Mouse (Mus musculus) gastrocnemius, adult 2 months (tissue): ENCODE measurements around the gene Tmcc1. TPM values are rescaled to one million over a fixed set of nuclear protein-coding genes. Genes with fewer than 3 reads are reported as not detected.
A peak's percentile ranks its signal among the peaks of the same experiment; 100 is the strongest.

Source experiments
- DNase-seq: peaks from one replicate; pipeline ENCODE4 v3.0.0; 2022
- H3K27ac ChIP-seq: fragments of 200-600 bp; 2 replicates; pipeline ENCODE4 v1.8.1; 2022; ENCODE audit warnings: mild to moderate bottlenecking
- H3K4me3 ChIP-seq: fragments of 200-600 bp; 2 replicates; pipeline ENCODE4 v1.8.1; 2022; ENCODE audit warnings: mild to moderate bottlenecking, moderate library complexity
- CTCF ChIP-seq: fragments of 200-600 bp; IDR thresholded peaks from 2 replicates; pipeline ENCODE4 v1.8.1; 2022; ENCODE audit warnings: antibody characterized with exemption, mild to moderate bottlenecking, moderate library complexity
- intact Hi-C: fragments of 180-260 bp; cut with DNase I; formaldehyde crosslinking; loops from one replicate; pipeline ENCODE4 v1.15.1; 2025
- total RNA-seq, 2 experiments: library from RNA; stranded (reverse); gene quantifications; 2 replicates each; pipeline ENCODE4 v1.2.3; 2021

The Tmcc1 gene
- total RNA-seq, 2 experiments from 2014 or later, result 45.9 to 59.9 TPM

DNA sequence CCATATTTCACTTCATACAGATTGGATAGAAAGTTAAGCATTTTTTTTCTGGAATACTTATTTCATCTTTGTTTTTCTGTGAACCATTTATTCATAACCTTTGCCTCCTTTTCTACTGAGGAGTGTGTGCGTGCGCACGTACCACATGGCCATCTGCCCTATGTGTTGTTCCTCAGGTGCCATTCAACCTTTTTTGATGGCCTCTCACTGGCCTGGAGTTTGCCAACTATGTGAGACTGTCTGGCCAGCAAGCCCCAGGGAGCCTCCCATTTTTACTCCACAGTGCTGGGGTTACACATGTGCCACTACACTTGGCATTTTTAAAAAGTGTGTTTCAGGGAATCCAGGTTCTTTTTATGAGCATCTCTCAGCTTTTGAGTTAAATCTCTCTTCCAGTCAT lies 177.4 kb downstream of the Tmcc1 start:
- Histone ChIP-seq H3K4me3 (no peak overlapping the region), H3K27ac (peak overlapping the region; percentile 24; the same call in 1 of the 2 replicates)
- DNase-seq, result no peak
- TF ChIP-seq CTCF, result no peak
- intact Hi-C loops, result no loop called here

DNA sequence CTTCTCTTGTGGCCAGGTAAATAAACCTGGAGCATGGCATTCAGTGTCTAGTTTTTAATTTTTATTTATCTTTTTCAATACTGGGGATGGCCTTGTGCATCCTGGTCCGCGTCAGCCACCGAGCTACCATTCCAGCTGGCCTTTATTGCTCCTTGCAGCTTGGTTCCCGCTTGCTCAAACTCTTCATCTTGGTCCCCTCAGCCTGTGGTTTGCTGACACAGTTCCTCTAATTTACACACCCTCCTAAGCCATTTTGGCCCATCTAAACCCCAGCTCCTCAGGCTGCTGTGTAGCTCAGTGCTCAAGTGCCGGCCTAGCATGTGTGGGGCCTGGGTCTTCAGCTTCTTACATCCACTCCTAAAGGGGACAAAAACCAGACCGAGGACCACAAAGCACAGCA lies 179.2 kb downstream of the Tmcc1 start:
- intact Hi-C loops, result no loop called here
- H3K27ac ChIP-seq, result no peak overlapping the region
- H3K4me3 ChIP-seq, result no peak overlapping the region
- DNase-seq, result no peak
- TF ChIP-seq CTCF, result no peak

DNA sequence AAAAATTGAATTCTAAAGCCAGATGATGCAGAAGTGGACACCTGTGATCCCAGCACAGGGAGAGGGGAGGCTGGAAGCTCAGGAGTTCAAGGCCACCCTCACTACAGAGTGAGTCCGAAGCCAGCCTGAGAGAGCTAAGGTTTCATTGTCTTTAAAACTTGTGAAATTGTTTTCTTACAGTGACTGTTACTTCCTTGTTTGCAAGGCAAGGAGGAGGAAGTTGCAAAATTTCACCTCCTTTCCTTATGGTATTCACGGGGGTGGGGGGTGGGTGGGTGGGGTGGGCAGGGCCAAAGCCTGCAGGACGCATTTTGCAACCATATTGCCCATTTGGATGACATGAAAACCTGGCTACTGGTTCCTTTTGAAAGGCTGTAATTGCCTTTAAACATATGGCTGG lies 179.6 kb downstream of the Tmcc1 start:
- TF ChIP-seq CTCF, result no peak
- intact Hi-C loops, result no loop called here
- Histone ChIP-seq H3K27ac (no peak overlapping the region), H3K4me3 (no peak overlapping the region)
- DNase-seq, result no peak

DNA sequence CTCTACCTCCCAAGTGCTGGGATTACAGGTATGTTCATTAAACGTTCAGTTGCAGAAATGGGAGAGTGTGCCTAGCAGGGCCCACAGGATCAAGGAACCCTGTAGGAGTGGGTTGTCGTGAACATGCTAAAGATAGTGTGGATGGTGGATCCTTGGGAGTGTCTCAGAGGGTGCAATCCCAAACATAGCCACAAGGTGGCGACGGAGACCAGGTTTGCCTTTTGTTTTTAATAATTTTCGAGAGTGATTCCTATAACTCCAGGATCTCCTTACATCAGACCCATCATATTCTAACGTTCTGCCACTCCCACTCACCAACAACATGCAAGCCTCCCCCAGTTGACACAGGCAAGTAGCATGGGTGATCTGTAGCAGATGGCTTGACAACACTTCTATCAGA lies 182.7 kb downstream of the Tmcc1 start:
- no peak; the same call in 1 of the 2 replicates for TF ChIP-seq CTCF
- intact Hi-C loops, result loop anchor here (2.0 kb wide), 1 partner anchor 118 kb away; no protein-coding TSS in a partner anchor
- DNase-seq, result peak; percentile 78
- no peak overlapping the region for H3K4me3 ChIP-seq
- no peak overlapping the region for H3K27ac ChIP-seq

DNA sequence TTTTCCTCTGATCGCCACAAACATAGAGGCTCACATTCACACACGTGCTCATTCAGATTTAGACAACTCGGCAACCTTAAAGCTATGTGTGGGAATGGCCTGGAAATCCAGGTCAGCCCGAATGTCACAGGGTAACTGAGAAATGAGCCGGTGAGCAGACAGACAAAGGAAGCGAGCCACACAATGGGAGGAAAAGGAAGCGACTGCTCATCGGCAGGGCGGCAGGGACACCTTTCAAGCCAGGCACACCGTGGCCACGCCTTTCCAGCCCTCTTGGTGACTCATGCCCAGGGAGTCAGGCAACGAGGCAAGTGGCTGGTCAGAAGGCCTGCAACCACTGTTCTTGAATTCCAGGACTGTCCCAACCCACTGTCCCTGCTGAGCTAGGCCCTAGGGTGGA lies 183.9 kb downstream of the Tmcc1 start:
- Histone ChIP-seq H3K27ac (peak overlapping the region; percentile 43; the same call in 1 of the 2 replicates), H3K4me3 (no peak overlapping the region)
- DNase-seq, result peak; percentile 41
- TF ChIP-seq CTCF, result no peak
- intact Hi-C loops, result loop anchor here (2.0 kb wide), 1 partner anchor 163 kb away; no protein-coding TSS in a partner anchor

DNA sequence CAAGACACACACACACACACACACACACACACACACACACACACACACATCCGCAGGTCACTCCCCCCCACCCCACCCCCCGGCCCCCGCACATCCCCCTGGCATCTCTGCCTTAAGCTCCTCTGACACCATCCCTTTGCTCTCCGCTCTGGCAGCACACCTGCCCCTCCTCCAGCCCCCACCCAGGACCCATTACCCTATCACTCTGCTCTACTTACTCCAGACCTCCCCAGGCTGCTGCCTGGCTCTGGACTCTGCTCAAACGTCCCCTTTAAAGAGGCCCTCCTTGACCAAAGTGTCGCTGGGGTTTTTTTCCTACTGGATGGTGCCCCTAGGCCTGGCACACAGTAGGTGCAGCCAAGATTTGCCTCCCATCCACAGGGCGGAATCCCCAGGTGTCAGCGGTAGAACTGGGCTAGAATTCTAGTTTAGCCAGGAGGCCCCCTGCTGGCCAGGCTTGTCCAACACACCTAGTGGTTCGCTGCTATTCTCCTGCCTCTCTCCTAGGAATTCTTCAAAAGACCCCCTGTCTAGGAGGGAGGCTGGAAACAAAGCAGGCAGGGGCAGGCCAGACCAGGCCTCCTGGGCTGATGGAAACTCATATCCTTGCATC lies 185.6 kb downstream of the Tmcc1 start:
- peak overlapping the region; percentile 44 for H3K4me3 ChIP-seq
- intact Hi-C loops, result loop anchor here (1.0 to 2.0 kb wide), 2 partner anchors 106 to 161 kb away; no protein-coding TSS in a partner anchor
- peak; percentile 88 for TF ChIP-seq CTCF
- DNase-seq, result peak; percentile 85
- peak overlapping the region; percentile 46 for H3K27ac ChIP-seq

DNA sequence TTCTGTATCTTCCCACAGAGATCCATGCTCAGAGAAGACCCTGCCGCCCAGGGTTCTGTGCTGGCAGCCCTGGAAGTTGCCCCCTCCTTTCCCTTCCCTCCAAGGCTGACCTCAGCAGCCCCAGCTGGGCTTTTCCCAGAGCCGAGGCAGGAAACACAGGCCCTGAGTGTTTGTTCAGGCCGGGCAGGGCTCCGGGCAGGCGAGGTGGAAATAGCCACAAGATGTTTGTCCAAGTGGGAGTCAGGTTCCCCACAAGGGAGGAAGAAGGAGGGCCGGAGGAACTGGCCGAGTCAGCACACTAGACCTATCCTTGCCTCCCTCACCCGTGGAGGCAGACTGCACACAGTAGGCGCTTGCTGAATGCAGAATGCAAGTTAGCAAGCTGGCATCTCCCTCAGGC lies 186.6 kb downstream of the Tmcc1 start:
- peak; percentile 91 for DNase-seq
- Histone ChIP-seq H3K4me3 (peak overlapping the region; percentile 52), H3K27ac (peak overlapping the region; percentile 94)
- TF ChIP-seq CTCF, result no peak
- intact Hi-C loops, result no loop called here

DNA sequence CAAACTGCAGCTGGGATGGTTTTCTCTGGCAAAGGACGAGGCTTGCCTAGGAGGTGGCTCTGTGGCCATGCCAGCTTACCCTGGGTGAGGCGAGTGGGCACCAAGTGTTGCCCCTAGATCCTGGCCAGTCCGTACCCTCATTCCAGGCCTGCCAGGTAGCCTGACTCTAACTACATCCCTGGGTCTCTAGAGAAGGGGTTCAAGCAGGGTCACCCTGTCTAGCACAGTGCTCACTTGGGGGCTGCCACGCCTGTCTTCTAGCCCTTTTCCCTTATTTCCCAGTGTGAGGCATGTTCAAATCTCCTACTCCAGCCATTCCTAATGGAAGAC lies 187.4 kb downstream of the Tmcc1 start:
- Histone ChIP-seq H3K27ac (peak overlapping the region; percentile 94), H3K4me3 (peak overlapping the region; percentile 52)
- peak; percentile 45 for DNase-seq
- no peak for TF ChIP-seq CTCF
- intact Hi-C loops, result no loop called here

DNA sequence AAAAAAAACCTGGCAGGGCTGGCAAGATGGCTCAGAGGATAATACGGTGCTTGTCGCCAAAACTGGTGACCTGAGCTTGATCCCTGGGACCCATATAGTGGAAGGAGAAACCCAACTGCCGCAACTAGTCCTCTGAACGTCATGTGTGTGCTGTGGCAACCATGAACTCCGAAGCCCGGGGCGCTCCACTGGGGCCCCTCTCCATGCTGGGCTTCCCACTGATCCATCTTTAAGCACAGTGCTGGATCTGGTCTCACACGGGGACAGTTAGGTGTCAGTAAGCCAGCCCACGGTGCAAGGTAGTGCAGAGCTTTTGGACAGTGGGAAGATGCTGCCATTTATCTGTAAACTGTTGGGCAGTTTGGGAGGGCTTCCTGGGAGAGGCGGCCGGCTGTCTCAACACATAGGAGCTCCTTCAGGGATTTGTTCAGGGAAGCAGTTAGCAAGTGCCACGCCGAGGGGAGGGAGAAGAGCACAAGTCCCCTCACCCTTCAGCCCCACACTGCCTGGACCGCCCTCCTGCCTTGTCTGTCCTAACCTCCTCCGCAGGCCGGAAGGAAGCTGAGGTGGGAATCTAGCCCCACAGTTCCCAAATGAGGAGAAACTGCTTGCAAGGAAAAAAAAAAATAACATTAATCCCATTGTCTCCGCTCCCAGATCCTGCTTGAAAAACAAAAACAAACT lies 187.9 kb downstream of the Tmcc1 start:
- Histone ChIP-seq H3K27ac (peak overlapping the region; percentile 94), H3K4me3 (peak overlapping the region; percentile 52)
- intact Hi-C loops, result no loop called here
- peak; percentile 34 for DNase-seq
- TF ChIP-seq CTCF, result no peak

DNA sequence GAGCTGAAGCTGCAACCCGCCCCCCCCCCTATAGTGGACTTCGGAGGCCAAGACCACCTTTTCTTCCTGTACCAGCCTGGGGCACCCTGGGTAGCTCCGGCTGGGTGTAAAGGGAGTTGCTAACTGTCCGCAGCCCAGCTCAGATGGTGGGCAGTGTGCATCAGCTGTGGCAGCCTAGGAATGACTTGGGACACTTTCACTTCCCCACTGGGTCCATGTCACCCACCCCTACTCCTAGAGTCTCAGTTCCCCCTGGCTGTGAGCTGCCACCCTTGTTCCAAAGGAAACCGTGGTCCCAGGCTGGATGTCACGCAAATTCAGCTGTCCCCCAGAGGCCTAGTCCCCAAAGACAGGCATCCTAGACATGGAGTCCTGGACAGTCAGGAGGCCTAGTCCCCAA lies 188.6 kb downstream of the Tmcc1 start:
- peak overlapping the region; percentile 94 for H3K27ac ChIP-seq
- intact Hi-C loops, result no loop called here
- peak overlapping the region; percentile 40; the same call in 1 of the 2 replicates for H3K4me3 ChIP-seq
- DNase-seq, result peak; percentile 44
- TF ChIP-seq CTCF, result no peak

DNA sequence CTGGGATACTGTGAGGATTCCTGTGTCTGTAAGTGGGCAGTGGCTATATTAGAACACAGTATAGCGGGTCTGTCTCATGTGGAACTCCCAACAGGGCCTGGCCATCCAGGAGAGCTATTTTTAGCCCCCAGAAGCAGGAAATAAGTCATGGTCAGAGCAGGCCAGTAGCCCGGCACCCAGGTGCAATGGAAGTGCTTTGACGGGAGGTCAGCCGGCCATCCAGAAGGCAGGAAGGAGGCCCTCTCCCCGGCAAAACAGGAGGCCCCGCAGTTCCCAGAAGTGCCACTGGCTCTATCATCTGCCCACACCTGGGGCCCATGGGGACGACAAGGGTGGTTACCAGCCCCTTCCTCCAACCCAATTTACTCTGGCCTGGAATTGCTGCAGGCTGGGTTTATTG lies 189.2 kb downstream of the Tmcc1 start:
- DNase-seq, result peak; percentile 63
- Histone ChIP-seq H3K27ac (peak overlapping the region; percentile 94), H3K4me3 (peak overlapping the region; percentile 40)
- TF ChIP-seq CTCF, result no peak
- intact Hi-C loops, result no loop called here

DNA sequence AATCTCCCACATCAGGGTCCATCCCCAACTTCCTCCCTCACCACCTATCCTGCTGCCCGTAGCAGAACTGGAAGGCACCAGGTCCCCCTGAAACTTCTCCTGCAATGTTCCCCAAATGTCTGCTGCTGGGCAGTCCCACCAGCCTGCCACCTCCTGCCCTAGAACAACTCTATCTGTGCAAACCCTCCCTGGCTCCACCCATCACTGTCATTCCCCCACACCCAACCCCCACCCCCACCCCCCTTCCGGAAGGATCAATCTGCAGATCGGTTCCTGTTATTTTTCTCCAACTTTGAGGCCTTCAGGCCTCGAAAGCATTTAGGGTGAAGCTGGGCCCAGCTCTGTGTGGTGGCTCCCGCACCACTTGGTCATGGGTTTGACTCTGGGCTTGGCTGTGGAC lies 189.8 kb downstream of the Tmcc1 start:
- Histone ChIP-seq H3K4me3 (peak overlapping the region; percentile 40), H3K27ac (peak overlapping the region; percentile 94)
- no peak for TF ChIP-seq CTCF
- intact Hi-C loops, result no loop called here
- peak; percentile 42 for DNase-seq

DNA sequence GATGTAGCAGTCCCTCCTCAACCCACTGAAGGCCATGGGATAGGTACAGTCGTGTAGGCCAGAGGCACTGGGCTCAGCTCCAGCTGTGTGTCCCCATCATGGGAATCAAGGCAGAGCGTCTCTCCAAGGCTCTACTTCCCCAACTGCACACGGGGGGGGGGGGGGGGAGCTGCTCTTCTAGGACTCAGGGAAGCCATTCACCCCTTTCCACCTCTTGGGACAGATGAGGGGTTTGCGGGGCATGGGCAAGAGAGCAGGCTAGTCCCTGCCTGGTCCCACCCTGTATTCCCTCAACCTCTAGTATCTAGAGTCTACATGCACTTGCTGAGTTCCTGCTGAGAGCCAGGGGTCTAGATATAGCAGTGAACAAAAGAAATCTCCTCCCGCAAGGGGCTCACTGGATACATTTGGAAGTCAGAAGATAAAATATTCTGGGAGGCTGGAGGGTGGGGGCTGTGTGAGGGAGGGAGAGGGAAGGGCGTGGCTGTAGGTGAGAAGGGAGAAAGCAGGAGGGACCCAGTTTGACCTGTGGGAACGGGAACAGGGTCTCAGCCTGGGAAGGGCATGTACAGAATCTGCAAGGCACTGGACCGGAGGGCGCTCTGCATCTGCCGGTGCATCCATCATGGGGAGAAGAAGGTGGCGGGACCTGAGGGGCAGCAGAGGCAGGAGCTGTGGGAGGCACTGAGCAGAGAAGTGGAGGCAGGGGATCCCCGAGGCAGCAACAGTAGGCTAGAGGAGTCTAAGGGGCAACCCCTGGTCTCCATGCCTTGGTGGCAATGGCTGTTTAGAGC lies 190.8 kb downstream of the Tmcc1 start:
- Histone ChIP-seq H3K4me3 (no peak overlapping the region), H3K27ac (peak overlapping the region; percentile 46)
- intact Hi-C loops, result no loop called here
- no peak for TF ChIP-seq CTCF
- peak; percentile 26 for DNase-seq
